Mouse (Mus musculus) kidney, adult 9 months (tissue): Measurements from ENCODE around the gene 9930111J21Rik1.
"Not testable (repeated sequence)": the region's sequence is repeated elsewhere in the genome, so short reads cannot be mapped to it uniquely, and the experiment has no call there.

ENCODE experiments used
- DNase-seq: peaks from one replicate; pipeline ENCODE4 v3.0.0; 2022

9930111J21Rik1 gene

DNA sequence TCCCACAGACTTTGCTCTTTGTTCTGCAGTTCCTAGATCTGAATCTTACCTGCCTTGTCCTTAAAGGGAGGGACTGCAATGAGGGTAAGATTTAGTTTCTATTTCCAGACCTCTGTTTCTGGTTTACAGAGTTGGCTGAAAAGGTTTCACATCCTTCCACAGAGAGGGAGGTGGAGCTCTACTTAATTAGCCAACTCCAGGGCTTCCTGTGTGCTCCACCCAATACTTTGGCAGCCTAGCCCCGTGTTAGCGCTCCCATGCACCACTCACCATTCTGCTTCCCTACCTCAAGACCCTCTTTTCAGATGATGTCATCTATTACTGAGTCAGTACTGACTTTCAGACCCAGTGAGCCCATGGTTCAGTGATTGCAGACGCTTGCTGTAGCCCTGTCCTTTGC, at the start of gene 9930111J21Rik1:
Gene 9930111J21Rik1, minus strand, starts transcription at position 148 of the 400 bp plus-strand sequence.
- not testable (repeated sequence) for DNase-seq

DNA sequence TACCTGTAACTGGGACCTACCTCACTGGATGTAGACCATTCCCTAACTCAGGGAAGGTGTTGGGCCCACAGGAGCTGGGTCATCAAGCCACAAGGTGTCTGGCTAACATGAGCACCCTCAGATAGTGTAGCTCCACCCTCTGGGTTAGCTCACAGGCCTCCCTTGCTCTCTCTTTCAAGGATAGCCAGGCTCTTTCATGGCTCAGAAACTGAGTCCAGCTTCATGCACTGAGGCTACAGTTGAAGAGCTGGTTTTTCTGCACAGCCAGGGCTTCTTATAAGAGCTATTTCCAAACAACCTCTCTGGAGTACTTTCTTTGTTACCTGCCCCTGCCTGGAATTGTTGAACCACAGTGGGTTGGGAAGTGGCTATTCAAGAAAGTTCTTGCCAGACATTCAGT, 32.9 kb upstream of the 9930111J21Rik1 start:
- not testable (repeated sequence) for DNase-seq

DNA sequence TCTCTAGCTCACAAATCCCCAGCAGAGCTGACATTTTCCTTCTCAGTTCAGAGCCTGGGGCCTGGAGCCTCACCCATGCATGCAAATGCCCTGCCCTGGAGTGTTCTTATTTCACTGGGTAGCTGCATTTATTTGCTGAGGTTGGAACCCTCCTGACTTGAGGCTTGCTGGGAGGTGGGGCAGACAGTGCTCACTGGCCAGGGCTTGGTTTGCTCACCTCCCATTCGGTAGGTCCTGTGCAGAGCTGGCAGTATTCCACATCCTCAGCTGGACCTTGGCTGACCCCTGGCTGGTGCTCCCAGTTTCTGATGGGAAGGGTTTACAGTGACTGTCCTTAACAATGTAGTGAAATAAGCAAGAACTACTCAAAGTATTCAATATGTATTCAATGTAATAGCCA, 27.6 kb upstream of the 9930111J21Rik1 start:
- not testable (repeated sequence) for DNase-seq

DNA sequence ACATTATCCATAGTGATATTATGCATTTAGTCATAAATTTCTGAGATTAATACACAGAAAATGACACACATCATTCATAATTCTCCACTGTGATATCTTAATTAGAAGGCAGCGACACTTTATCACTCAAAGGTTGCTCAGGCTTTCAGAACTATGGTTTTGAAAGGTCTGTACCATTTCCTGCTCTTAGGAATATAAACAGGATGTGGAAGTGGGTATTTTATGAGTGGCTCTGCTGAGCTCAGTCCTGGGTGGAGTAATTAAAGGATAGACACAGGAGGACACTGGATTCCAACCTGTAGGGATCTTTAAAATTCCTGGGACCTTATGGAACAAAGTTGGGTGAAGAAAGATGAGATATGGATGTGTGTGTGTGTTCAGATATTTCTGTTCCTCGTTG, 27.1 kb upstream of the 9930111J21Rik1 start:
- not testable (repeated sequence) for DNase-seq

DNA sequence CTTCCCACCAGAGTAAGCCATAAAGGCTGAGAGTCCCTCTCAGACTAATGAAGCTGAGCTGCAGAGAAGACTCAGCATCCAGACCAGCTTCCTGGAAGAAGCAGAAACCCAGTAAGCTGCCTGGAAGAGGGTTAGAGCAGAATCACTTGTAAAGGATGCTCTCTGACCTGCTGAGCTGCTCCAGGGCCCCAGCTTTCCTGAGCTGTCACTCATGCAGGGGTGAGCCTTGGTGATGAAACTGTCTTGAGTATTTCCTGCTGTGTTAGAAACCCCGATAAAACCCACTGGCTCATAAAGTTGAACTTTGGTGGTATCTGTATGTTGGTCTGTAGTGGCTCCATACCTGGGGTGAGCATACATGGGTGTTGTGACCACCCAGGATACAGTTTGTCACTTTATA, 21.2 kb upstream of the 9930111J21Rik1 start:
- not testable (repeated sequence) for DNase-seq

DNA sequence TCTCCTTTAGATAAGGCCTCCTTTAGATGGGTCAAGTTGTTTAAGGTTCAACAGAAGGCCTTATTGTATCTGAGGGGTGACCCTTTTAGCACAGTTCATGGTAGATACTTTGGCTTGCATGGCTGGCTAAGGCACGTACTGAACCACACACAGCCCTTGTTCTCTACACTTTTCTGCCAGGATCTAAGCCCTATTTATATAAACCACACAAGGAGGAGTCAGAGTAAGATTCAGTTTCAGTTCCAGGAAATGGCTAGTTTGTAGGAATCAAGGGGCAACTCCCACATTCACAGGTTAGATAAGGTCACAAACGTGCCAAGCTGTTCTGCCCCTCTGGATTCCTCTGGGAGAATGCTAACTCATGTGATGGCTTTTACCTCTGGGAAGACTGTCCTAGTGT, 14.8 kb upstream of the 9930111J21Rik1 start, which contains the start of gene Tgtp1:
Gene Tgtp1, minus strand, starts transcription at position 155 of the 400 bp plus-strand sequence.
- not testable (repeated sequence) for DNase-seq

DNA sequence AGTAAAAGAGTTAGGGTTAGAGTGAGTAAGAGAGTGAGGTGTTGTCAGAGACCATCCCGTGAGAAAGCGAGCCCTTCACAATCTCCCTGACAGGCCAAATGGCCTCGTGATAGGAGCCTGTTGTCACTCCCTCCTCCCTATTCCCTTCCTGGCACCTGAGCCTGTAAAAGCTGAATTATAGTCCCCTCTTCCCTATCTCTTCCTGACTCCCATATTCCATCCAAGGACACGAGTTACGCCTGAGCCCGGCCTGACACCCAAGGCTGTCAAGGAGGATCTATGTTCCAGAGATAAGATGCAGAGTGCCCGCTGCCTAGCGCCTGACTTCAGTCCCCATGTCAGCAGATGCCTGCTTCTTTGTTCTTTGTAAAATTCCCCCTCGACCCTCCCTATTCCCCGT, 14.1 kb upstream of the 9930111J21Rik1 start:
- not testable (repeated sequence) for DNase-seq

DNA sequence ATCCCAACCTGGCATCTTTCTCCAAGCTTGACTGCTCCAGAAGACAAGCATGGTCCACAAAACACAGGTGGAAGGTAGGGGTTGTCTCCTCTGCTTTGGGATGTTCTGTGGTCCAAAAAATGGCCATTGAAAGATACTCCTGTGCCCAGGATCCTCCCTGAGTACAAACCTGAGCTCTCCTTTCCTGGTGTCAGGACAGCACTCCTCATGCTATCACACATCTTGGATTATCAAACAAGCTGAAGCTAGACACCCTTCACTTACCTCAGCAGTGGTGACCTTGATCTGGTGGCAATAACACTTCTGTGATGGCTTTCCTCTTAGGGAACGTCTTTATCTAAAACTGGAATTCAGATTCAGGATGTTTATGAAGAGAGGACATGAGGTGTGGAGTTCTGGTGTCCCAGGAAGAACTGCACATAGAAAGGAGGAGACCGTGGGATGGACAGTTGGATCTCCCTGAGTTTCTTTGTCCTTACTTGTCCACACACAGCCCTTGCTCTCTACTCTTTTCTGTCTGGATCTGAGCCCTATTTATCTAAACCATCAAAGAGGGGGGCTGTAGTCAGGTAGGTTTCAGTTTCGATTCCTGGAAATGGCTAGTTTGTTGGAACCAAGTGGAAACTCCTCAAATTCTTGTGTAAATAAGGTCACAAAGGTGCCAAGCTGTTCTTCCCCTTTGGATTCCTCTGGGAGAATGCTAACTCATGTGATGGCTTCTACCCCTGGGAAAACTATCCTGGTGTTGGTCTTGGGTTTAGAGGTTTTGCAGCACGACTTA, 12.7 kb upstream of the 9930111J21Rik1 start, which contains the start of gene Gm12185:
Gene Gm12185, minus strand, starts transcription at position 487 of the 781 bp plus-strand sequence.
- DNase-seq, result peak; percentile 63

DNA sequence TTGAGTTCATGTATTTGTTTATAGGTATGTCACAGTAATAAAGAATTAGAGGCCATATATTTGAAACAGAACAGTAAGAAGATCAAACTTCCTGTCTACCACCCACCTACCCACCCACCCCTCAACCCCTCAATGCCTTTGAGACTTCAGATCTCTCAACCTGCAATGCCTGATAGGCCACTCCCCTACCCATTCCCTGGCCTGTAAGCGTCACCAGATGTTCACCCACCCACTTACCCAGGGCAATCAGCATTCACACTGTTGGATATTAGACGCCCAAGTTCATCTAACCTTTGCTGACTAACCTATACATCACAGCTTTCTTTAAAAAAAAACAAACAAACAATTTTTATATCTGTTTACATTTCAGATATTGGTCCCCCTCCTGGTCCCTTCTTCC, 10.8 kb upstream of the 9930111J21Rik1 start:
- not testable (repeated sequence) for DNase-seq

DNA sequence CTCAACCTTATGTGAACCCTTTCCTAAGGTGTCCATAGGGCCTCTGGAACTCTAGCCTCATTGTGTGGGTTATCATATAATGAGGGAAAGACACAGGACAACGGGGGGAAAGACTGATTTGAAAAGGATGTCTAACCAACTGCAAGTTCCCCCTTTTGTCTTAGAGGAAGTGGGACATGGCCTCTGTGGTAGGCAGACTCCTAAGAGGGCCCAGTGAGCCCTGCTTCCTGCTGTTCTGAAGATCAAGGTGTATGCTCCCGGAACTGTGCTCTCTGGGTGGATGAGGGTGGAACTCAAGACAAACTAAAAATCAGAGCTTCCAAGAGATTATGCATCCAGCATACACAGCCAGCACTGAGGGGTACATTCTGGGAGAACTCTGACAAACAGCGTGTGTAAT, 9.0 kb upstream of the 9930111J21Rik1 start:
- not testable (repeated sequence) for DNase-seq

DNA sequence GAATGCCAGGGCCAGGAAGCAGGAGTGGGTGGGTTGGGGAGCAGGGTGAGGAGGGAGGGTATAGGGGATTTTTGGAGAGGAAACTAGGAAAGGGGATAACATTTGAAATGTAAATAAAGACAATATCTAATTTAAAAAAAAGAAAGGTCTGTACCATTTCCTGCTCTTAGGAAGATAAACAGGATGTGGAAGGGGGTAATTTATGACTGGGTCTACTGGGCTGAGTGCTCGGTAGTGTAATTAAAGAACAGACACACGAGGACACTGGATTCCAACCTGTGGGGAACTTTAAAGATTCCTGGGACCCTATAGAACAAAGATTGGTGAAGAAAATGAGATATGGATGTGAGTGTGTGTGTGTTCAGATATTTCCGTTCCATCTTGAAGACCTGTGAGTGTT, 3.6 kb upstream of the 9930111J21Rik1 start:
- DNase-seq, result not testable (repeated sequence)

DNA sequence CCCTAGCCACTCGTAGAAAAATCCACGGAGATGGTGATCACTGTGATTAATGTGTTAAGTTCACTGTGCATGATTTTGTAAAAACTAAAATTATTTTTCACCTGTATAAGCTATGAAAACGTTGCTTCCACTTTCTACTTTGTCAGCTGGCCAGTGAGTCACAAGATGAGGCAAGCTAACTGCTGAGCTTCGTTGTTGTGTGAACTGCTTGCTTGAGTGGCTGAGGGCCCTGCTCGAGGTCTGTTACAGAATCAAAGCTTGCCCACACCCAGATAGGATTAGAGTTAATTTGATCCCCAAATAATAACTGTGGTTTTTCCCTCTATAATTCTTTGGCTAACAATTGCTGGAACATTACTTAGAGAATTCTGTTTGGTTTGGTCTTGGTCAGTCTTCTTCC, 854 bp upstream of the 9930111J21Rik1 start:
- not testable (repeated sequence) for DNase-seq

DNA sequence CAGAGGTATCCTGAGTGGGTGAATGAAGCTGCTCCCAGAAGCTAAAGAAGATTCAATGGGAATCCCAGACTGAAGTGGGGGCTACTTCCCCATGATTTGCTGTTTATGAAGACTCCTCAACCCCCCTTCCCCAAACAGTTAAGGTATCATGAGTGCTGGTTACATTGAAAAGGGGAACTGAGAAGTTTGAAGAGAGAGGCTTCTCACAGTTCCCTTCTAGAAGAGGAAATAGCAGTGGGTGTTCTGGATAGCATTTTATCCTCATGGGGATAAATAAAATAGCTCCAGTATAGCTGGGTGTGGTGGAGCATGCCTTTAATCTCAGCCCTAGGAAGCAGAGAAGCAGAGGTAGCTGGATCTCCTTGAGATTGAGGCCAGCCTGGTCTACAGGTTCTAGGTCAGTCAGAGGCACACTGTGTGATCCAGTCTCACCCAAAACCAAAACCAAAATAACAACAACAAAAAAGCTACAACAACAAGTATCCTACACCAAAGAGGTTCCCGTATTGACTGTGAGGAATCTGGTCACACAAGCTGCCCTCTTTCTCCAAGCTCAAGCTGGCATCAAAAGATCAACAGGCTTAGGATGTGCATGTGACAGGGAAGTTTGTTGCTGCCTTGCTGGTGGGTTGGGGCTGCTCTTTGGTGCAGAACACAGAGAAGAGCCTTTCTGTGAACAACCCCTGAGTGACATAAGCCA, 808 bp downstream of the 9930111J21Rik1 start, which contains the start of gene Olfr56:
Gene Olfr56, plus strand, starts transcription at position 650 of the 700 bp plus-strand sequence.
- DNase-seq, result not testable (repeated sequence)

DNA sequence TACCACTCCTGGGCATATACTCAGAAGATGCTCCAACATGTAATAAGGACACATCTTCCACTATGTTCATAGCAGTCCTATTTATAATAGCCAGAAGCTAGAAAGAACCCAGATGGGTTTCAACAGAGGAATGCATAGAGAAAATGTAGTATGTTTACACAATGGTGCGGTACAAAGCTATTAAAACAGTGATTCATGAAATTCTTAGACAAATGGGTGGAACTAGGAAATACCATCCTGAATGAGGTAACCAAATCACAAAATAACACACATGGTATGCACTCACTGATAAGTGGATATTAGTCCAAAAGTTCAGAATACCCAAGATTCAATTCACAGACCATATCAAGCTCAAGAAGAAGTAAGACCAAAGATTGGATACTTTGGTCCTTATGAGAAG, 4.5 kb downstream of the 9930111J21Rik1 start:
- not testable (repeated sequence) for DNase-seq

DNA sequence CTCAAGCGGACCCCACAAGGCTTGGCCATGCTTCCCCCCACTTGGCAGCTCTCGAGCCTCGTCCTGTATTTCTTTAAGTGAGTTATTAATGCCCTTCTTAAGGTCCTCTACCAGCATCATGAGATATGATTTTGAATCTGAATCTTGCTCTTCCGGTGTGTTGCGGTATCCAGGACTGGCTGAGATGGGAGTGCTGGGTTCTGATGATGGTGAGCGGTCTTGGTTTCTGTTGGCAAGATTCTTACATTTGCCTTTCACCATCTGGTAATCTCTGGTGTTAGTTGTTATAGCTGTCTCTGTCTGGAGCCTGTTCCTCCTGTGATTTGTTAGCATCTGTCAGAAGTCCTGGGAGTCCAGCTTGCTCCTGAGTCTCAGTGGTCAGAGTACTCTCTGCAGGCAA, 33.1 kb downstream of the 9930111J21Rik1 start, which contains the start of gene Psme2b:
Gene Psme2b, minus strand, starts transcription at position 101 of the 400 bp plus-strand sequence.
- DNase-seq, result not testable (repeated sequence)

DNA sequence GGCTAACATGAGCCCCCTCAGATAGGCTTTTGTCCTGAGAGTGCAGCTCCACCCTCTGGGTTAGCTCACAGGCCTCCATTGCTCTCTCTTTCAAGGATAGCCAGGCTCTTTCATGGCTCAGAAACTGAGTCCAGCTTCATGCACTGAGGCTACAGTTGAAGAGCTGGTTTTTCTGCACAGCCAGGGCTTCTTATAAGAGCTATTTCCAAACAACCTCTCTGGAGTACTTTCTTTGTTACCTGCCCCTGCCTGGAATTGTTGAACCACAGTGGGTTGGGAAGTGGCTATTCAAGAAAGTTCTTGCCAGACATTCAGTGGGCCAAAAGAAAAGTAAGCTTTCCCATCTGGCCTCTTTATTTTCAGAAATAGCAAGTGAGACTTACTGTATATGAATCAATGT, 39.9 kb downstream of the 9930111J21Rik1 start:
- DNase-seq, result not testable (repeated sequence)

DNA sequence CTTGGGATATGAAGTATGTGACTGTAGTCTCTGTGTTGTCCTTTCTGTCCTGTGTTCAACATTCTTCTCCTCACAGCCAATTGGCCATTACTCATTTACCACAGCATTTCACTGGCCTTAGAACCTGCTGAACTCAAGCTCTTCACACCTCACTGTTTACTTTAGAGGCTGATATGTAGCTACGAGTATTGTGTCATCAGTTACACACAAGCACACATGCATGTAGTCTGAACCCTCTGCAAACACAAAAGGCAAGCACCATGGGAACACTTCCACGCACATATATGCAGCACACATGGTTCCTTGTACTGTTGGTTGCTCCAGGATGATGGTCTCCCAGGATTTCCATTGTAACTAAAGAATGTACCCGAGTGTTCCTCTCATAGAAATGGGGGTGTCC, 43.9 kb downstream of the 9930111J21Rik1 start:
- DNase-seq, result not testable (repeated sequence)

DNA sequence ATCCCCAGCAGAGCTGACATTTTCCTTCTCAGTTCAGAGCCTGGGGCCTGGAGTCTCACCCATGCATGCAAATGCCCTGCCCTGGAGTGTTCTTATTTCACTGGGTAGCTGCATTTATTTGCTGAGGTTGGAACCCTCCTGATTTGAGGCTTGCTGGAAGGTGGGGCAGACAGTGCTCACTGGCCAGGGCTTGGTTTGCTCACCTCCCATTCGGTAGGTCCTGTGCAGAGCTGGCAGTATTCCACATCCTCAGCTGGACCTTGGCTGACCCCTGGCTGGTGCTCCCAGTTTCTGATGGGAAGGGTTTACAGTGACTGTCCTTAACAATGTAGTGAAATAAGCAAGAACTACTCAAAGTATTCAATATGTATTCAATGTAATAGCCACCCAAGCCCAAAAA, 45.3 kb downstream of the 9930111J21Rik1 start:
- DNase-seq, result not testable (repeated sequence)

DNA sequence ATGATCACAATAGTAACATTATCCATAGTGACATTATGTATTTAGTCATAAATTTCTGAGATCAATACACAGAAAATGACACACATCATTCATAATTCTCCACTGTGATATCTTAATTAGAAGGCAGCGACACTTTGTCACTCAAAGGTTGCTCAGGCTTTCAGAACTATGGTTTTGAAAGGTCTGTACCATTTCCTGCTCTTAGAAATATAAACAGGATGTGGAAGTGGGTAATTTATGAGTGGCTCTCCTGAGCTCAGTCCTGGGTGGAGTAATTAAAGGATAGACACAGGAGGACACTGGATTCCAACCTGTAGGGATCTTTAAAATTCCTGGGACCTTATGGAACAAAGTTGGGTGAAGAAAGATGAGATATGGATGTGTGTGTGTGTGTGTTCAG, 45.8 kb downstream of the 9930111J21Rik1 start:
- DNase-seq, result not testable (repeated sequence)

DNA sequence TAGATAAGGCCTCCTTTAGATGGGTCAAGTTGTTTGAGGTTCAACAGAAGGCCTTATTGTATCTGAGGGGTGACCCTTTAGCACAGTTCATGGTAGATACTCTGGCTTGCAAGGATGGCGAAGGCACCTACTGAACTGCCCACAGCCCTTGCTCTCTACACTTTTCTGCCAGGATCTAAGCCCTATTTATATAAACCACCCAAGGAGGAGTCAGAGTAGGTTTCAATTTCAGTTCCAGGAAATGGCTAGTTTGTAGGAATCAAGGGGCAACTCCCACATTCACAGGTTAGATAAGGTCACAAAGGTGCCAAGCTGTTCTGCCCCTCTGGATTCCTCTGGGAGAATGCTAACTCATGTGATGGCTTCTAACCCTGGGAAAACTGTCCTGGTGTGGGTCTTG, 51.1 kb downstream of the 9930111J21Rik1 start:
- not testable (repeated sequence) for DNase-seq

DNA sequence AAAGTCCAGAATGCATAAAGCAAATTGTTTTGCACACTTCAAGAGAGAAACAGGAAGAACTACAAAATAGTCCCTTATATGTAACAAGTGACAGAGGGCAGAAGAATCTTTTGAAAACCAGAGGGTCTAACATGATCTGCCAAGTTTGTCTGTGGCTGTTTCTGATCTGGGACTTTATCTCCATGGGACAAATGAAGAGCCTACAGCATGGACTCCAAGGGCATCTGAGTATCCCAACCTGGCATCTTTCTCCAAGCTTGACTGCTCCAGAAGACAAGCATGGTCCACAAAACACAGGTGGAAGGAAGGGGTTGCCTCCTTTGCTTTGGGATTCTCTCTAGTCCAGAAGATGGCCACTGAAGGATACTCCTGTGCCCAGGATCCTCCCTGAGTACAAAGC, 52.8 kb downstream of the 9930111J21Rik1 start:
- not testable (repeated sequence) for DNase-seq

DNA sequence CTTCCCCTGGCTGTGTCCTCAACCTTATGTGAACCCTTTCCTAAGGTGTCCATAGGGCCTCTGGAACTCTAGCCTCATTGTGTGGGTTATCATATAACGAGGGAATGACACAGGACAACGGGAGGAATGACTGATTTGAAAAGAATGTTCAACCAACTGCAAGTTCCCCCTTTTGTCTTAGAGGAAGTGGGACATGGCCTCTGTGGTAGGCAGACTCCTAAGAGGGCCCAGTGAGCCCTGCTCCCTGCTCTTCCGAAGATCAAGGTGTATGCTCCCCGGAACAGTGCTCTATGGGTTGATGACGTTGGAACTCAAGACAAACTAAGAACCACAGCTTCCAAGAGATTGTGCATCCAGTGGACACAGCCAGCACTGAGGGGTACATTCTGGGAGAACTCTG, 55.4 kb downstream of the 9930111J21Rik1 start:
- not testable (repeated sequence) for DNase-seq

DNA sequence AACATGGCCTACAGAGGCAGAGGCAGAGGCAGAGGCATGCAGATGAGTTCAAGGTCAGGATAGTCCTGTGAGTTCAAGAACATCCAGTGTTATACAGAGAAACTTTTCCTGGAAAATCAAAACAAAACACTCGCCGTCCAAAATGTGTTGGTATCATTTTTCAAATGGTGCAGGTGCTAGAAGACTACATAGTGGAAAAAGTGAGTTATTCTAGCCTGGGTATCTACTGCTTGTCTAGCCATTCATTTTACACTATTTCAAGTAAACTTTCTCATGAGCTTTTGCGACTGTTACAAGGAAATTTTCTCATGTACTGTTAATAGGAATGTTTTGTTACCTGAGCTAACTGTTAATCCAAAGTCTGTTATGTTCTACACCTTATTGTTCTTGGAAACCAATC, 60.8 kb downstream of the 9930111J21Rik1 start:
- no peak for DNase-seq

DNA sequence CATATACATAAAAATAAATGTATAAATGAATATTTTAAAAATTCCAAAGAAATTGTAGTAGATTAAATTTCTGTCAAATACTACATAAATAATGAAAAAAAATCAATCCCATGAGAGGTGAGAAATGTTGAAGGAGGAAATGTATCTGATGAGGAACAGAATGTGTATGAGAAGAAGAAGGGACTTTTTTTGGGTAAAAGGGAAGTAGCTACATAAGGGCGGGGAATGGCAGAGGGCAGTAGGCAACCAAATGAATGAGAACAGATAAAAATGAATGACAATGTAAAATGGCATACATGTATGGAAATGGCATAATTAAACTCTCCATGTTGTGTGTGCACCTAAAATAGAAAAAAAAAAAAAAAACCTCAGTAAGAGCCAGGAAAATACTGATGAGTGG, 65.6 kb downstream of the 9930111J21Rik1 start:
- no peak for DNase-seq
